Mouse (Mus musculus) CH12F3 (cell line): ENCODE measurements around the gene Krtap6-2.

Experiments used
- in situ Hi-C: fragments of 300-500 bp; cut with MboI; formaldehyde crosslinking; loops from 2 replicates; pipeline ENCODE4 v1.14.3; 2020; ENCODE audit warnings: low sequenced_read_pairs

Krtap6-2 gene

GRCm38 (mm10) chr16:89420011-89420410 lies at the start of gene Krtap6-2:
Gene Krtap6-2 (minus strand): TSS chr16:89420111.
- in situ Hi-C loops: no loop called here

- in situ Hi-C loops: no loop called here
Measured at GRCm38 (mm10) chr16:89461189-89461588, 41.3 kb upstream of the Krtap6-2 start.

DNA sequence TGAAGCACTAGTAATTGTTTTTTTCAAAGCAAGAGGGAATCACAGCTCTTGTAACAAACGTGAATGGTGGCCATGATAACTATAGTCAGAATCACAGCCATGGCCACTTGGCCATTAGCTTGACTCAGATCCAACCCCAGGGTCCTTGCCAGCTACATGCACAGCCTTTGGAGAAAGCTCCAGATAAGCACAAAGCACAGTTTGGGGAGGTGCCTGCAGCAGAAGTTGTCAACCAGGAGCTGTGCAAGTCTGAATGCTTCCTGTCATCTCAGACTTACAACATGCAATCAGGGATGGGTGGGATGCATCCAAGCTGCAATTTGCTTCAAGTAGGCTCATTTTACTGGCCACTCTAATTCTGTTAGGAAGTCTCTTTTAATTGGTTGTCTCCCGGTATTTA lies 9.7 kb upstream of the Krtap6-2 start:
- in situ Hi-C loops: no loop called here

GRCm38 (mm10) chr16:89425310-89425709 lies 5.4 kb upstream of the Krtap6-2 start:
- in situ Hi-C loops: no loop called here

DNA sequence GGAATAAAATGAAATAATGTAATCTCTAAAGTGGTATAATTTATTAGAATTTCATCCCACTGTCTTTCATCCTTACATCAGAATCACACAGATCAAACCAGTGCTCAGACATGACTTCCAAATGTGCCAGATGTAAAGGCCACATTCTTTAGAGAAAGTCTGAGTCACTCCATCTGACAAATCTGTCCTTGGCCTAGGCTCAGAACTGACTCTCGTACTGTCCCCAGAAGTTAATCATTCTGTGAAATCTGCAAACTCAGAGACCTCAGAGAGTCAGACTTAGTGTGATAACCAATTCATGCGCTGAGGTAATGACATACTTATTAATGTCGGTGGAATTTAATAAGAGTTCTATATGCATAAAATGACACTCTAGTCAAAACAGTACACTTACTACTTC lies 3.6 kb downstream of the Krtap6-2 start:
- in situ Hi-C loops: no loop called here

- in situ Hi-C loops: no loop called here
Measured at GRCm38 (mm10) chr16:89410345-89411068, 9.4 kb downstream of the Krtap6-2 start.

GRCm38 (mm10) chr16:89403768-89404167 lies 16.1 kb downstream of the Krtap6-2 start, which contains the start of gene Krtap21-1:
Gene Krtap21-1 (minus strand): TSS chr16:89403868.
- in situ Hi-C loops: no loop called here

- in situ Hi-C loops: no loop called here
Measured at GRCm38 (mm10) chr16:89372734-89373461, 47.0 kb downstream of the Krtap6-2 start.
